Mouse (Mus musculus) midbrain, embryonic 11.5 days (tissue): ENCODE results near the gene Myh6. TPM values are rescaled to one million over a fixed set of nuclear protein-coding genes. Genes with fewer than 3 reads are reported as not detected.

Source experiments
- ATAC-seq: fragments of 200-750 bp; cut with Nextera tagmentation; 2 replicates; pipeline ENCODE4 v1.8.0; 2017; ENCODE audit warnings: moderate TSS enrichment, moderate library complexity; ENCODE audit not compliant: low FRiP score
- DNase-seq: peaks from one replicate; pipeline ENCODE4 v3.0.0; 2015; ENCODE audit warnings: low spot score; ENCODE audit errors: missing footprints
- H3K27ac ChIP-seq: fragments of 300-500 bp; sonication (generic); 2 replicates; pipeline ENCODE4 v1.5.1; 2014; ENCODE audit warnings: low read depth, low read length
- H3K27me3 ChIP-seq: fragments of 300-500 bp; sonication (generic); 2 replicates; pipeline ENCODE4 v1.6.1; 2014; ENCODE audit warnings: mild to moderate bottlenecking, low read length, moderate library complexity, mixed read lengths; ENCODE audit not compliant: control insufficient read depth, insufficient read depth
- H3K36me3 ChIP-seq: fragments of 300-500 bp; sonication (generic); 2 replicates; pipeline ENCODE4 v1.6.1; 2014; ENCODE audit warnings: mild to moderate bottlenecking, low read length, moderate library complexity, mixed read lengths; ENCODE audit not compliant: control insufficient read depth, insufficient read depth
- H3K4me1 ChIP-seq: fragments of 300-500 bp; sonication (generic); 2 replicates; pipeline ENCODE4 v1.6.1; 2014; ENCODE audit warnings: low read length; ENCODE audit not compliant: control insufficient read depth, insufficient read depth
- H3K4me2 ChIP-seq: fragments of 300-500 bp; sonication (generic); 2 replicates; pipeline ENCODE4 v1.6.1; 2014; ENCODE audit warnings: mild to moderate bottlenecking, moderate library complexity
- H3K4me3 ChIP-seq: fragments of 300-500 bp; sonication (generic); 2 replicates; pipeline ENCODE4 v1.5.1; 2014; ENCODE audit warnings: low read depth, low read length
- H3K9ac ChIP-seq: fragments of 300-500 bp; sonication (generic); 2 replicates; pipeline ENCODE4 v1.6.1; 2014; ENCODE audit warnings: low read length
- H3K9me3 ChIP-seq: fragments of 300-500 bp; sonication (generic); 2 replicates; pipeline ENCODE4 v1.6.1; 2016; ENCODE audit warnings: low read length; ENCODE audit not compliant: control insufficient read depth
- WGBS: fragments of 180-500 bp; shearing (Covaris S2); extraction: QIAGEN DNeasy Blood & Tissue Kit; methylation state at CpG from one replicate; pipeline ENCODE4 v1.1.7; 2014; 5-methylcytosine and 5-hydroxymethylcytosine counted together
- polyA plus RNA-seq: library from polyadenylated mRNA; unstranded; fragments of >200 nt; fragmentation: Nextera tagmentation; extraction: Ambion mirVana; gene quantifications from 2 replicates; pipeline ENCODE4 v1.2.1, GENCODE M21; 2014

Myh6 gene
- polyA plus RNA-seq, 1 experiment from 2014 or later = 0.51 TPM

- no peaks in the 10 kb centered on the region for H3K9me3 ChIP-seq
- 0 out of 2 replicates have a peak, but pooled peaks have one; percentile 7 for ATAC-seq
- 0 out of 2 replicates have a peak within 1 kb of the TSS, but pooled peaks have one; percentile 34 for H3K9ac ChIP-seq
- H3K4me2 ChIP-seq = no peak within 1 kb of the TSS
- no peaks in the 10 kb centered on the region for H3K36me3 ChIP-seq
- no peak for DNase-seq
- H3K4me3 ChIP-seq = no peak within 1 kb of the TSS
- H3K27ac ChIP-seq = no peak within 1 kb of the TSS
- H3K27me3 ChIP-seq = no peaks in the 10 kb centered on the region
- 50% methylated on average over 8 of the region's 8 CpGs for WGBS
- no peaks in the 10 kb centered on the region; the same call in 1 of the 2 replicates for H3K4me1 ChIP-seq
These were observed 30.6 kb downstream of the Myh6 start, which contains the start of gene Cmtm5 for GRCm38 (mm10) chr14:54935904-54936830. Gene Cmtm5 (plus strand): TSS chr14:54936261.

- no peak within 1 kb of the TSS for H3K4me2 ChIP-seq
- ATAC-seq = no peak
- H3K4me1 ChIP-seq = peaks cover under 1% of the 10 kb centered on the region; the same call in 1 of the 2 replicates
- H3K4me3 ChIP-seq = no peak within 1 kb of the TSS
- no peaks in the 10 kb centered on the region for H3K27me3 ChIP-seq
- H3K36me3 ChIP-seq = no peaks in the 10 kb centered on the region
- WGBS = 40% methylated on average over 6 of the region's 6 CpGs
- no peak within 1 kb of the TSS for H3K9ac ChIP-seq
- DNase-seq = no peak
- no peaks in the 10 kb centered on the region for H3K9me3 ChIP-seq
- no peak within 1 kb of the TSS for H3K27ac ChIP-seq
These were observed 34.0 kb downstream of the Myh6 start, which contains the start of gene Il25 for GRCm38 (mm10) chr14:54932645-54933150. Gene Il25 (plus strand): TSS chr14:54932695.

GRCm38 (mm10) chr14:54930431-54930830 is 36.3 kb downstream of the Myh6 start:
- Histone ChIP-seq H3K4me1 (peaks cover 16% of the 10 kb centered on the region), H3K36me3 (no peaks in the 10 kb centered on the region), H3K27ac (no peak overlapping the region), H3K4me2 (no peak overlapping the region), H3K4me3 (no peak overlapping the region), H3K9ac (no peak overlapping the region), H3K27me3 (no peaks in the 10 kb centered on the region), H3K9me3 (no peaks in the 10 kb centered on the region)
- no peak for ATAC-seq
- DNase-seq = no peak
- WGBS = 8% methylated on average over 2 of the region's 2 CpGs

GRCm38 (mm10) chr14:54929801-54930200 is 36.9 kb downstream of the Myh6 start:
- WGBS = 85% methylated on average over 5 of the region's 5 CpGs
- H3K4me1 ChIP-seq = peaks cover 22% of the 10 kb centered on the region
- H3K36me3 ChIP-seq = no peaks in the 10 kb centered on the region
- no peak for DNase-seq
- no peak overlapping the region for H3K9ac ChIP-seq
- H3K4me2 ChIP-seq = no peak overlapping the region
- no peaks in the 10 kb centered on the region for H3K9me3 ChIP-seq
- no peaks in the 10 kb centered on the region for H3K27me3 ChIP-seq
- no peak overlapping the region for H3K27ac ChIP-seq
- no peak overlapping the region for H3K4me3 ChIP-seq
- no peak for ATAC-seq

GRCm38 (mm10) chr14:54927296-54927695 is 39.4 kb downstream of the Myh6 start:
- Histone ChIP-seq H3K27me3 (no peaks in the 10 kb centered on the region), H3K9me3 (no peaks in the 10 kb centered on the region), H3K4me1 (peaks cover 34% of the 10 kb centered on the region), H3K9ac (peak overlapping the region; percentile 97), H3K27ac (peak overlapping the region; percentile 98), H3K4me3 (peak overlapping the region; percentile 52), H3K4me2 (peak overlapping the region; percentile 95), H3K36me3 (no peaks in the 10 kb centered on the region)
- 11% methylated on average over 7 of the region's 7 CpGs for WGBS
- peak; percentile 91 for DNase-seq
- no peak for ATAC-seq

- H3K9me3 ChIP-seq = peaks cover under 1% of the 10 kb centered on the region; the same call in 1 of the 2 replicates
- WGBS = under 1% methylated on average over 41 of the region's 58 CpGs
- peak; percentile 85 for ATAC-seq
- H3K9ac ChIP-seq = peak overlapping the region; percentile 97
- H3K27me3 ChIP-seq = no peaks in the 10 kb centered on the region
- H3K27ac ChIP-seq = peak overlapping the region; percentile 98
- peak overlapping the region; percentile 52 for H3K4me3 ChIP-seq
- H3K4me1 ChIP-seq = peaks cover 34% of the 10 kb centered on the region
- DNase-seq = peak; percentile 98
- H3K4me2 ChIP-seq = peak overlapping the region; percentile 95
- H3K36me3 ChIP-seq = no peaks in the 10 kb centered on the region; the same call in 1 of the 2 replicates
These were observed 40.1 kb downstream of the Myh6 start for GRCm38 (mm10) chr14:54926401-54927158.

GRCm38 (mm10) chr14:54925349-54926342 is 41.1 kb downstream of the Myh6 start, which contains the start of gene Efs:
Gene Efs (minus strand): TSS chr14:54926126.
- Histone ChIP-seq H3K36me3 (peaks cover 4% of the 10 kb centered on the region), H3K4me3 (peak within 1 kb of the TSS; percentile 52), H3K4me1 (peaks cover 34% of the 10 kb centered on the region), H3K9ac (peak within 1 kb of the TSS; percentile 97), H3K27me3 (no peaks in the 10 kb centered on the region), H3K4me2 (peak within 1 kb of the TSS; percentile 95), H3K9me3 (peaks cover 9% of the 10 kb centered on the region), H3K27ac (peak within 1 kb of the TSS; percentile 98)
- WGBS = 2% methylated on average over 53 of the region's 57 CpGs
- ATAC-seq (peak; percentile 64), DNase-seq (peak; percentile 97)
